Mouse (Mus musculus) thymus, postnatal 4 days (tissue): ENCODE measurements around the gene Lbh.

ENCODE experiments used
- DNase-seq: peaks from one replicate; pipeline ENCODE4 v3.0.0; 2021

Lbh gene

GRCm38 (mm10) chr17:72947111-72947859 lies 29.2 kb downstream of the Lbh start:
- no peak for DNase-seq

- DNase-seq: peak; percentile 76
Measured at GRCm38 (mm10) chr17:72948119-72948518, 30.0 kb downstream of the Lbh start.

GRCm38 (mm10) chr17:72949247-72949701 lies 31.2 kb downstream of the Lbh start:
- DNase-seq: peak; percentile 57

- DNase-seq: no peak
Measured at GRCm38 (mm10) chr17:72951331-72951730, 33.2 kb downstream of the Lbh start.

- no peak for DNase-seq
Measured at GRCm38 (mm10) chr17:72953811-72954685, 35.9 kb downstream of the Lbh start.

GRCm38 (mm10) chr17:72955534-72955933 lies 37.4 kb downstream of the Lbh start:
- DNase-seq: no peak

- no peak for DNase-seq
Measured at GRCm38 (mm10) chr17:72957016-72957415, 38.9 kb downstream of the Lbh start.

GRCm38 (mm10) chr17:72958886-72959285 lies 40.8 kb downstream of the Lbh start:
- no peak for DNase-seq

GRCm38 (mm10) chr17:72959497-72960039 lies 41.5 kb downstream of the Lbh start:
- no peak for DNase-seq

GRCm38 (mm10) chr17:72960243-72960642 lies 42.1 kb downstream of the Lbh start:
- no peak for DNase-seq

GRCm38 (mm10) chr17:72960873-72961272 lies 42.8 kb downstream of the Lbh start:
- DNase-seq: no peak

- DNase-seq: no peak
Measured at GRCm38 (mm10) chr17:72961953-72962630, 44.0 kb downstream of the Lbh start.

GRCm38 (mm10) chr17:72965687-72966086 lies 47.6 kb downstream of the Lbh start:
- no peak for DNase-seq

- no peak for DNase-seq
Measured at GRCm38 (mm10) chr17:72966091-72966531, 48.0 kb downstream of the Lbh start.

GRCm38 (mm10) chr17:72966878-72967277 lies 48.8 kb downstream of the Lbh start:
- no peak for DNase-seq

- no peak for DNase-seq
Measured at GRCm38 (mm10) chr17:72967371-72968175, 49.5 kb downstream of the Lbh start.

- no peak for DNase-seq
Measured at GRCm38 (mm10) chr17:72968666-72969065, 50.6 kb downstream of the Lbh start.

GRCm38 (mm10) chr17:72970631-72971161 lies 52.6 kb downstream of the Lbh start:
- DNase-seq: no peak

GRCm38 (mm10) chr17:72973041-72973440 lies 54.9 kb downstream of the Lbh start:
- no peak for DNase-seq

GRCm38 (mm10) chr17:72976258-72977231 lies 58.4 kb downstream of the Lbh start:
- no peak for DNase-seq

GRCm38 (mm10) chr17:72977616-72978015 lies 59.5 kb downstream of the Lbh start:
- no peak for DNase-seq
